Mouse (Mus musculus): ENCODE measurements around the gene Gbx2. TPM values are rescaled to one million over a fixed set of nuclear protein-coding genes. Genes with fewer than 3 reads are reported as not detected.

The Gbx2 gene
- polyA plus RNA-seq, 1 experiment from 2014 or later, result 0.39 TPM

GRCm38 (mm10) chr1:89913611-89914010, 17.4 kb downstream of the Gbx2 start:
- H3K9me3 ChIP-seq (replicated peaks; ENCODE audit: control insufficient read depth, low read length), result no peaks in the 10 kb centered on the region
- H3K27me3 ChIP-seq (ENCODE audit: control insufficient read depth, insufficient read depth, low read length), result peaks cover 21% of the 10 kb centered on the region
- WGBS (ENCODE audit: insufficient replicate concordance), result 62% methylated on average over 4 of the region's 4 CpGs
- H3K4me2 ChIP-seq, result no peak overlapping the region
- H3K4me1 ChIP-seq (ENCODE audit: control insufficient read depth, insufficient read depth, low read length), result no peaks in the 10 kb centered on the region
- H3K36me3 ChIP-seq (ENCODE audit: control insufficient read depth, insufficient read depth, low read length), result no peaks in the 10 kb centered on the region
- H3K27ac ChIP-seq (ENCODE audit: low read depth, low read length), result no peak overlapping the region
- H3K9ac ChIP-seq (ENCODE audit: low read depth, low read length), result no peak overlapping the region
- ATAC-seq (replicated peaks; ENCODE audit: insufficient number of reproducible peaks, low FRiP score, low TSS enrichment), result no peak
- H3K4me3 ChIP-seq (ENCODE audit: low read depth, low read length), result no peak overlapping the region

GRCm38 (mm10) chr1:89912392-89912791, 18.6 kb downstream of the Gbx2 start:
- no peaks in the 10 kb centered on the region for H3K4me1 ChIP-seq (ENCODE audit: control insufficient read depth, insufficient read depth, low read length)
- WGBS (ENCODE audit: insufficient replicate concordance), result 48% methylated on average over 5 of the region's 5 CpGs
- H3K4me2 ChIP-seq, result no peak overlapping the region
- H3K27ac ChIP-seq (ENCODE audit: low read depth, low read length), result no peak overlapping the region
- ATAC-seq (replicated peaks; ENCODE audit: insufficient number of reproducible peaks, low FRiP score, low TSS enrichment), result no peak
- H3K9ac ChIP-seq (ENCODE audit: low read depth, low read length), result no peak overlapping the region
- H3K36me3 ChIP-seq (ENCODE audit: control insufficient read depth, insufficient read depth, low read length), result no peaks in the 10 kb centered on the region
- no peaks in the 10 kb centered on the region for H3K9me3 ChIP-seq (replicated peaks; ENCODE audit: control insufficient read depth, low read length)
- peaks cover 10% of the 10 kb centered on the region for H3K27me3 ChIP-seq (ENCODE audit: control insufficient read depth, insufficient read depth, low read length)
- no peak overlapping the region for H3K4me3 ChIP-seq (ENCODE audit: low read depth, low read length)

DNA sequence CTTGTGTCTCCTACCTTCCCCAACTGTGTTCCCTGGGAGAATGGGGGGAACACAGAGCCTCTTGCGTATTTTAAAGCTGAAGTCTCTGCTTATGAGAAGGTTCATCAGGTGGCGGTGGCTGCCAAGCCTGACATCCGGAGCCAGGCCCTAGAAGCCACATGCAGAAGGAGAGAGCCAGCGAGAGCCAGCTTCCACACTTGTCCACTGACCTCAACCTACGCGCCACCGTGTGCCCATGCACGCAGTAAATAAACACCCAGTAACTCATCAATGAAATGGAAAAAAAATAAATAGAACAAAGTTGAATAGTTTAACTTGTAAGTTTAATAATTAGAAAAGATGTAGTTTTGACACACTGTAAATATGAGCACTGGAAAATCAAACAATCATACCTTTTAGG, 21.2 kb downstream of the Gbx2 start:
- H3K4me3 ChIP-seq (ENCODE audit: low read depth, low read length), result no peak overlapping the region
- H3K27ac ChIP-seq (ENCODE audit: low read depth, low read length), result no peak overlapping the region
- H3K9ac ChIP-seq (ENCODE audit: low read depth, low read length), result no peak overlapping the region
- H3K27me3 ChIP-seq (ENCODE audit: control insufficient read depth, insufficient read depth, low read length), result peaks cover 4% of the 10 kb centered on the region; the same call in 1 of the 2 replicates
- WGBS (ENCODE audit: insufficient replicate concordance), result 87% methylated on average over 8 of the region's 8 CpGs
- H3K9me3 ChIP-seq (replicated peaks; ENCODE audit: control insufficient read depth, low read length), result peaks cover 3% of the 10 kb centered on the region; the same call in 1 of the 2 replicates
- H3K4me2 ChIP-seq, result no peak overlapping the region
- ATAC-seq (replicated peaks; ENCODE audit: insufficient number of reproducible peaks, low FRiP score, low TSS enrichment), result no peak
- no peaks in the 10 kb centered on the region for H3K4me1 ChIP-seq (ENCODE audit: control insufficient read depth, insufficient read depth, low read length)
- H3K36me3 ChIP-seq (ENCODE audit: control insufficient read depth, insufficient read depth, low read length), result no peaks in the 10 kb centered on the region

GRCm38 (mm10) chr1:89902641-89903040, 28.3 kb downstream of the Gbx2 start:
- Histone ChIP-seq H3K4me1 (ENCODE audit: control insufficient read depth, insufficient read depth, low read length) (no peaks in the 10 kb centered on the region), H3K4me2 (no peak overlapping the region), H3K27me3 (ENCODE audit: control insufficient read depth, insufficient read depth, low read length) (no peaks in the 10 kb centered on the region), H3K36me3 (ENCODE audit: control insufficient read depth, insufficient read depth, low read length) (no peaks in the 10 kb centered on the region), H3K9ac (ENCODE audit: low read depth, low read length) (no peak overlapping the region), H3K4me3 (ENCODE audit: low read depth, low read length) (no peak overlapping the region), H3K27ac (ENCODE audit: low read depth, low read length) (no peak overlapping the region), H3K9me3 (replicated peaks; ENCODE audit: control insufficient read depth, low read length) (peaks cover 3% of the 10 kb centered on the region; the same call in 1 of the 2 replicates)
- no peak for ATAC-seq (replicated peaks; ENCODE audit: insufficient number of reproducible peaks, low FRiP score, low TSS enrichment)
- 81% methylated on average over 1 of the region's 1 CpGs for WGBS (ENCODE audit: insufficient replicate concordance)

DNA sequence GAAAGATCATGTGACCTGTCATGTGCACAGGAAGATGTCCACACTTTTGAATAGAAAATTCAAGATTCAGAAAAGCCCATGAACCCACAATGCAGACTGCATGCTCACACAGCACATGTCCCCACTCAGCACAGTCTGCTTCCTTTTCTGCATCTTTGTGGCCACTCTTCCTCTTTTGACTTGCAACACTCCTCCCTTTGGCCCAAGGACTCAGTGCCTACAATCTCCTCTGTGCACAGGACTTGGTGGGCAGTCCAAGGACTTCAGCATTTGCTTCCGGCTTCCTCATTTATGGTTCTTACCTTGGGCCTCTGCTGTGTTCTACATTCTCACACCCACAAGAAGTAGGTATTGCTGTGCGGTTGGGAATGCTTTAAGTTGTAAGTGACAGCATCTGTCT, 28.7 kb downstream of the Gbx2 start:
- Histone ChIP-seq H3K4me1 (ENCODE audit: control insufficient read depth, insufficient read depth, low read length) (no peaks in the 10 kb centered on the region), H3K4me2 (no peak overlapping the region), H3K9ac (ENCODE audit: low read depth, low read length) (no peak overlapping the region), H3K4me3 (ENCODE audit: low read depth, low read length) (no peak overlapping the region), H3K27ac (ENCODE audit: low read depth, low read length) (no peak overlapping the region), H3K27me3 (ENCODE audit: control insufficient read depth, insufficient read depth, low read length) (no peaks in the 10 kb centered on the region), H3K9me3 (replicated peaks; ENCODE audit: control insufficient read depth, low read length) (peaks cover 3% of the 10 kb centered on the region; the same call in 1 of the 2 replicates), H3K36me3 (ENCODE audit: control insufficient read depth, insufficient read depth, low read length) (no peaks in the 10 kb centered on the region)
- 83% methylated on average over 2 of the region's 2 CpGs for WGBS (ENCODE audit: insufficient replicate concordance)
- ATAC-seq (replicated peaks; ENCODE audit: insufficient number of reproducible peaks, low FRiP score, low TSS enrichment), result no peak

DNA sequence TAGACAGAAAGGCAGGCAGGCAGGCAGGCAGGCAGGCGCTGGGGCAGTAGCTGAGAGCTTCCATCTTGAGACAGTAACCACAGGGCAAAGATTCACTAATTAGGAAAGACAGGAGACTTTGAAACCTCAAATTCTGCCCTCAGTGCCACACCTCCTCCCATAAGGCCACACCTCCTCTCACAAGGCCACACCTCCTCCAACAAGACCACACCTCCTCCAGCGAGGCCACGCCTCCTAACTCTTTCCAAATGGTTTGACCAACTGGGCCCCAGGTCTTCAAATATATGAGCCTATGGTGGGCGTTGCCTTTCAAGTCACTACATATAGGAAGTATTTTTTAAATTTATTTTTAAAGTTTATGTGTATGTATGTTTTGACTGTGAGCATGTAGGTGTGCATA, 29.6 kb downstream of the Gbx2 start:
- ATAC-seq (replicated peaks; ENCODE audit: insufficient number of reproducible peaks, low FRiP score, low TSS enrichment), result no peak
- 64% methylated on average over 4 of the region's 4 CpGs for WGBS (ENCODE audit: insufficient replicate concordance)
- Histone ChIP-seq H3K4me1 (ENCODE audit: control insufficient read depth, insufficient read depth, low read length) (no peaks in the 10 kb centered on the region), H3K27ac (ENCODE audit: low read depth, low read length) (no peak overlapping the region), H3K9ac (ENCODE audit: low read depth, low read length) (no peak overlapping the region), H3K36me3 (ENCODE audit: control insufficient read depth, insufficient read depth, low read length) (no peaks in the 10 kb centered on the region), H3K4me3 (ENCODE audit: low read depth, low read length) (no peak overlapping the region), H3K27me3 (ENCODE audit: control insufficient read depth, insufficient read depth, low read length) (no peaks in the 10 kb centered on the region), H3K4me2 (no peak overlapping the region), H3K9me3 (replicated peaks; ENCODE audit: control insufficient read depth, low read length) (peaks cover under 1% of the 10 kb centered on the region; the same call in 1 of the 2 replicates)

GRCm38 (mm10) chr1:89899761-89900445, 31.1 kb downstream of the Gbx2 start:
- Histone ChIP-seq H3K4me1 (ENCODE audit: control insufficient read depth, insufficient read depth, low read length) (no peaks in the 10 kb centered on the region), H3K9me3 (replicated peaks; ENCODE audit: control insufficient read depth, low read length) (no peaks in the 10 kb centered on the region), H3K9ac (ENCODE audit: low read depth, low read length) (no peak overlapping the region), H3K27me3 (ENCODE audit: control insufficient read depth, insufficient read depth, low read length) (no peaks in the 10 kb centered on the region), H3K4me3 (ENCODE audit: low read depth, low read length) (no peak overlapping the region), H3K27ac (ENCODE audit: low read depth, low read length) (no peak overlapping the region), H3K36me3 (ENCODE audit: control insufficient read depth, insufficient read depth, low read length) (no peaks in the 10 kb centered on the region), H3K4me2 (no peak overlapping the region)
- ATAC-seq (replicated peaks; ENCODE audit: insufficient number of reproducible peaks, low FRiP score, low TSS enrichment), result no peak
- WGBS (ENCODE audit: insufficient replicate concordance), result 75% methylated on average over 11 of the region's 11 CpGs

- Histone ChIP-seq H3K4me2 (no peak overlapping the region), H3K36me3 (ENCODE audit: control insufficient read depth, insufficient read depth, low read length) (no peaks in the 10 kb centered on the region), H3K27ac (ENCODE audit: low read depth, low read length) (no peak overlapping the region), H3K9me3 (replicated peaks; ENCODE audit: control insufficient read depth, low read length) (no peaks in the 10 kb centered on the region), H3K27me3 (ENCODE audit: control insufficient read depth, insufficient read depth, low read length) (no peaks in the 10 kb centered on the region), H3K4me1 (ENCODE audit: control insufficient read depth, insufficient read depth, low read length) (no peaks in the 10 kb centered on the region), H3K4me3 (ENCODE audit: low read depth, low read length) (no peak overlapping the region), H3K9ac (ENCODE audit: low read depth, low read length) (no peak overlapping the region)
- no peak for ATAC-seq (replicated peaks; ENCODE audit: insufficient number of reproducible peaks, low FRiP score, low TSS enrichment)
- WGBS (ENCODE audit: insufficient replicate concordance), result 50% methylated on average over 2 of the region's 2 CpGs
Measured at GRCm38 (mm10) chr1:89899036-89899435, 31.9 kb downstream of the Gbx2 start.

GRCm38 (mm10) chr1:89895801-89896200, 35.2 kb downstream of the Gbx2 start:
- Histone ChIP-seq H3K9me3 (replicated peaks; ENCODE audit: control insufficient read depth, low read length) (no peaks in the 10 kb centered on the region), H3K36me3 (ENCODE audit: control insufficient read depth, insufficient read depth, low read length) (no peaks in the 10 kb centered on the region), H3K4me3 (ENCODE audit: low read depth, low read length) (no peak overlapping the region), H3K4me2 (no peak overlapping the region), H3K4me1 (ENCODE audit: control insufficient read depth, insufficient read depth, low read length) (no peaks in the 10 kb centered on the region), H3K27ac (ENCODE audit: low read depth, low read length) (no peak overlapping the region), H3K9ac (ENCODE audit: low read depth, low read length) (no peak overlapping the region), H3K27me3 (ENCODE audit: control insufficient read depth, insufficient read depth, low read length) (no peaks in the 10 kb centered on the region)
- no peak for ATAC-seq (replicated peaks; ENCODE audit: insufficient number of reproducible peaks, low FRiP score, low TSS enrichment)
- 77% methylated on average over 5 of the region's 5 CpGs for WGBS (ENCODE audit: insufficient replicate concordance)
